Mouse (Mus musculus) brown adipose tissue, adult 24 weeks (tissue): ENCODE results near the gene Npy4r. TPM values are rescaled to one million over a fixed set of nuclear protein-coding genes. Genes with fewer than 3 reads are reported as not detected.

Experiments used
- H3K27ac ChIP-seq: fragments of 200-500 bp; replicated peaks from 2 replicates; pipeline ENCODE4 v1.5.1; 2012; ENCODE audit warnings: low read depth, mild to moderate bottlenecking, low read length
- H3K4me1 ChIP-seq: fragments of 200-500 bp; 2 replicates; pipeline ENCODE4 v1.6.1; 2012; ENCODE audit warnings: low read length, mixed read lengths; ENCODE audit not compliant: control insufficient read depth, insufficient read depth, insufficient read length
- H3K4me3 ChIP-seq: fragments of 200-500 bp; 2 replicates; pipeline ENCODE4 v1.5.1; 2012; ENCODE audit warnings: low read depth, mild to moderate bottlenecking, low read length, moderate library complexity; ENCODE audit not compliant: insufficient read depth
- polyA plus RNA-seq: library from polyadenylated mRNA; stranded (reverse); fragments of >200 nt; gene quantifications from 2 replicates; pipeline ENCODE4 v1.2.4, GENCODE M21; 2012; ENCODE audit not compliant: missing spikeins, insufficient read depth, insufficient read length

Npy4r gene
- polyA plus RNA-seq, 1 experiment, result not detected

DNA sequence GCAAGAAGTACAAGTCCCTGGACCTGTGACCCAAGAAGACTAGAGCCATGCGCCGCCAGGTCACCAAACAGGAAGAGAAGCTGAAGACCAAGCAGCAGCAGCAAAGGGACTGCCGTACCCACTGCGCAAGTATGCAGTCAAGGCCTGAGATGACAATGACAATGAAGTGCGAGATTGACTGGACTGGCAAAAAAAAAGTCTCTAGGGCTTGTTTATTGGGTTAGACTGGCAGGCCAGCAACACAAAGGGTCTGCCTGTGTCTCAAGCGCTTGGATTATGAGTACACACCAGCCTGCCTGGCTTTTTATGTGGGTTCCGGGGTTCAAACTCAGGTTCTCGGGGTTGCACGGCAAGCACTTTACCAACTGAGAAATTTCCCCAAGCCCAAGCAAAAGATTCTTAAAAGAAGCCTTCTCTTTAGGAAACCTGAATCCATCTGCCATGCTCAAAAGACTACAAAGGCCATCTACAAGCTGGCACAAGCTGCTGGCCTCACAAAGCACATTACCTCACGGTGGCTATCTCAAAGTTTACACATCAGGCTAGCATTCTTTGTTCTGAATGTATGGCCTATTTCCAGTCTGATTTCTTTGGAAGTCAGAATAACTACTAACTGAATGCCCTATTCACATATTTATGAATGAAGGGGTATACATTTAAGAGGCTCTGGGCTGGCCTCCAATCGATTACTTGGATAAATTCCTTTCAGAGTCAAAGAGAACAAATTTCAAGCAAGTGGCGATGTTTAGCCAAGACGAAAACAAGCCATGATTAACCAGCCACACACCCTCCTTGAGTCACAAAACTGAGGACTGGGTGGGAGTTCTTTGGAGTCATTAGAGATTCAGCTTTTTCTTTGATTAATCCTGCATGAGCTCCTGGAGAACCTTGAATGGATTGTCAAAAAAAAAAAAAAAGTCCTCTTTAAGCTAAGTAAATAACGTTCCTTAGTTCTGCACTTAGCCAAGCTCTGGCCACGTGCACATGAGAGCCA is 12.3 kb downstream of the Npy4r start:
- no peak overlapping the region for H3K4me3 ChIP-seq
- no peaks in the 10 kb centered on the region for H3K4me1 ChIP-seq
- H3K27ac ChIP-seq, result no peak overlapping the region

DNA sequence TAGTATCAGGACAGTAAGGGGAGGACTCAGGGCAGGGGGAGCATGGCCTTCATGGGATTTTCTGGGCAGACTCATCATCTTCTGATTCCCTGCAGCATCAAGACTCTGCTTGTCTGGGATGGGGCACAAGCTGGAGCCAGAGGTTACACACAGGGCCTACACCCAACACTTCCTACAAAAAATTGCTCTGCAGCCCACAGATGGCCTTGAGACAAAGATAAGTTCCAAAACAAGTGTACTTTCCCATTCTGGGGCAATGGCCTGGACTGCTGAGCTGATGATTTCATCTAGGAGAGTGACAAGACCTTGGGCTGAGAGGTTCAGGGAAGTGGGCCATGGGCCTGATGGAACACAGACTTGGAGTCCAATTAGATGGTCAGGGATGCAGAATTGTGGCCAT is 16.9 kb downstream of the Npy4r start:
- H3K4me1 ChIP-seq, result no peaks in the 10 kb centered on the region
- H3K4me3 ChIP-seq, result no peak overlapping the region
- H3K27ac ChIP-seq, result no peak overlapping the region

DNA sequence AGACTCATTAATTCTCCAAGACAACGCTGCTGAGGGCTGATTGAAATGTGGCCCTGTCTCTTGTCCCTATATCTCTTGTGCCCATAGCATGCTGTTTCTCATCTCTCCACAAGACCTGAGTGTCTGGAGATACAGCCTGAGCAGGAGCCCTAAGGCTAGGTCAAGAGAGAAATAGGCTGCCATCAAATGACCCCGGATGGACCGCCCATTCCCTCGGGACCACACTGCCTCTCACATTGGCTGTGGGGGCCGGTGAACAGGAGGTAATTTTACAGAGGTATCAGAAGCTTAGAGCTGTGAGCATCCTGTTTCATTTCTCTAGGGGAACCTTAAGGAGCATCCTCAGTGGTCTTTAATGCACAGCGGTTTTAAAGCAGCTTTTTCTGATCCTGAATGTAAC is 21.1 kb downstream of the Npy4r start:
- H3K4me3 ChIP-seq, result no peak overlapping the region
- H3K27ac ChIP-seq, result no peak overlapping the region

DNA sequence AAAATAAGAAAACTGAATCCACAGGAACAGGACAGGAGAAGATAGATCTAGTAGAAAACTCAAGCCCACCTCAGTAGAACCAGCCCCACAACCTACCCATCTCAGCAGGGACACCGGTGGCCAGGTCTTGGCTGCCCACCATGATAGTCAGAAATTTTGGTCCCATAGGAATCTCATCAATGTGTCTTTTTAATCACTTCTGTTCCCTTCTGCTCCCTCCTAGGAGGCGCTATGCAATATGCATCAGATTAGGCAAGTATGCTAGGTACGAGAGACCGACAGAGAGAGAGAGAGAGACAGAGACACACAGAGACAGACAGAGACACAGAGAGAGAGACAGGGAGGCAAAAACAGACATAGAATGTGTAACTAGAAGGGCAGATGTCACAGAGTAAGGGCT is 30.6 kb downstream of the Npy4r start:
- H3K4me3 ChIP-seq, result no peak overlapping the region
- H3K4me1 ChIP-seq, result no peaks in the 10 kb centered on the region
- no peak overlapping the region for H3K27ac ChIP-seq

More for the DNA sequence above, 21.1 kb downstream of the Npy4r start:
- H3K4me1 ChIP-seq, result no peaks in the 10 kb centered on the region

DNA sequence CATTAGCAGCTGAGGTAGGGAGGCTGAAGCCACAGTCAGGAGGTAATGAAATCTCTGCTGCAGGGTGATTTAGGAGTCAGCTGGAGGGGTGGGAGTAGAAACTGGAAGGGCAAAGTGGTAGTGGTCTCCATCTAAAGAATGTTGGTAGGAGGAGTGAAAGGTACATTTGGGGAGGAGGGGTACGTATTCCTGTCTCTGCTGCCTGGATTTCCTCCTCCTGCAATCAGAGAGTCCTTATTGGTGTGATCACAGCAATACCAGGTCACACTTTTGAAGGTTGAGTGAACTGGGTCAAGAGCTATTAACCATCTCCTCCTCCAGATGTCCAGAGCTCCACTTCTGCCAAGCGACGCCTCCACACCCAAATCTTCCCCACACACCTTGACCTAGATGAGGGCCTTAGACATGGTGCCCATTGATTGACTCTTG is 31.4 kb downstream of the Npy4r start:
- Histone ChIP-seq H3K4me1 (no peaks in the 10 kb centered on the region), H3K27ac (no peak overlapping the region), H3K4me3 (no peak overlapping the region)

DNA sequence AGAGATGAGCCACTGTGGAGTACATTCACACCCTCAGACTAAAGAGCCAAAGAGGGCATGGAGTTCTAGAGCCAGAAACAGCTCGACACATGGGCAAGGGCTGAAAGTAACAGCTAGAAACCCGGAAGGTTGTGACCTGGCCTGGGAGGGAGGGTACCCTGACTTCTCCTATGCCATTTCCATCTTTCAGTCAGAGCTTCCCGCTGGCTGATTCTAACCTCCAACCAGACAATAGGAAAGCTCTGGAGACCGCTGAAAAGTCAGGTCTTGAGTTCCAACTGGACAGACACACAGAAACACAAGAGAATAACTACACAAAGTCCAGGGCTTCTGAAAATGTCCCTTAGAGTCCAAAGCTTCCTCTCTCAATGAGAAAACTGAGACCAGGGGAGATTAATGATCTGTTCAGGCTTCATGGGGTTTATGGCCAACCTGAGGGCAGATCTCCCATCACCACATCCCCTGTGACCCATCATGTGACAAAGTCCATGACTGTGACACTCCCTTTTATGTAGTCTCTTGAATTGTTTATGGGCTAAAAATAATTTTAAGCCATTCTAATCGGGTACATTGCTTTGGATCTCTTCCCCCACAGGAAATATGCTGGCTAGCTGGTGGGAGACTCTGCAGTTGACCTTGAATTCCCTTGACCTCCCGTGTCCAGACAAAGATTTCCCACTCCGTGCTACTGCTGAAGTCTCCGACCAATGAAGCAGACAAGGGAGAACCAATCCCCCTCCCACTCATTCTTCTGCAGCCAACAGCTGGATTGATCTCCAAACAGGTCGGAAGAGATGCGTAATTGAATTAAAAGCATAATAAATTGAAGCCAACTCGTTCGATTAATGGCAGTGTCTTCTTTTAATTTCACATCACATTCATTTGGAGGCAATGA is 32.0 kb downstream of the Npy4r start:
- Histone ChIP-seq H3K27ac (no peak overlapping the region), H3K4me3 (no peak overlapping the region), H3K4me1 (no peaks in the 10 kb centered on the region)

DNA sequence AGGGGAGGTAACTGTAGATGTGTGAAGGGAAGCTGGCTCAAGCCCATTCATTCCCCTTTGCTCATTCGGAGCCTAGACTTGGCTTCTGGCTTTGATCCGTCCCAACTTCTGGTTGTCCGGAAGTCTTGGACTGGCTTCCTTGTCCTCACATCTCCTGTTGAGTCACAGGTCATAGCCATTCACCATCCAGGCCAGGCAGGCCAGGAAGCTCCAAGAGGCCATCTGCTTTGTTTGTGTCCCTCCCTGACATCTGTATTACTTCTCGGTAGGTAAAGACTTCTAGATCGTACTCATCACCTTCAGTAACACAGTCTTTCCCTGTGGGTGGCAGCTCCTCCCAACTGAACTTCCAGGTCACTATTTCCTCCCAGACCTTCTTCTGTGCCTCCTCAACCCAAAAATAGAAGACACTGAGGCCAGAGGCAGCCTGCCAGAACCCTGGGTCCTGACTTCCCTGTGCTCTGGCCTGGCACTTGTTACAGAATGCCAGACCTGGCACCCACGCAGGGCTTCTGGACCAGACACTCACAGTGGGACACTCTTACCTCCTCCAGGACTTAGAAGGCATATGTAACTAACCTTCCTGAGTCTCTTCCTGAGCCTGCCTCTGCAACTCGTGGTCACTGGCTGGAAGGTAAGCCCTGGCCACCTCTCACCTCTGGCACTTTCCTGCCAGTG is 33.1 kb downstream of the Npy4r start:
- Histone ChIP-seq H3K4me3 (no peak overlapping the region), H3K4me1 (no peaks in the 10 kb centered on the region), H3K27ac (no peak overlapping the region)

DNA sequence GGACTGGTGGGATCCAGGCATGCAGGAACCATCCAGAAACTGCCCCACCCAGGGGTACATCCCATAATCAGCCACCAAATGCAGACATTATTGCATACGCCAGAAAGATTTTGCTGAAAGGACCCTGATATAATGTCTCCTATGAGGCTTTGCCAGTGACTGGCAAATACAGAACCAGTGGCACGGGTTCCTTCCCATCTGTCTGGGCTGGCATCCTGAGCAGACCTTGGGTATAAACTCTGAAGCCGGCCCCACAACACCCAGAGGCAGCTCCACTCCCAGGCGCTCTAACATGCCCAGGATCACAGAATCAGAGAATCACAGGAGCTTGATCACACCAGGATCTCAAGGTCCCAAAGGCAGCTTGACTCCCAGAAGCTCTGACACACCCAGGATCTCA is 38.0 kb downstream of the Npy4r start:
- H3K27ac ChIP-seq, result no peak overlapping the region
- no peaks in the 10 kb centered on the region for H3K4me1 ChIP-seq
- no peak overlapping the region for H3K4me3 ChIP-seq

DNA sequence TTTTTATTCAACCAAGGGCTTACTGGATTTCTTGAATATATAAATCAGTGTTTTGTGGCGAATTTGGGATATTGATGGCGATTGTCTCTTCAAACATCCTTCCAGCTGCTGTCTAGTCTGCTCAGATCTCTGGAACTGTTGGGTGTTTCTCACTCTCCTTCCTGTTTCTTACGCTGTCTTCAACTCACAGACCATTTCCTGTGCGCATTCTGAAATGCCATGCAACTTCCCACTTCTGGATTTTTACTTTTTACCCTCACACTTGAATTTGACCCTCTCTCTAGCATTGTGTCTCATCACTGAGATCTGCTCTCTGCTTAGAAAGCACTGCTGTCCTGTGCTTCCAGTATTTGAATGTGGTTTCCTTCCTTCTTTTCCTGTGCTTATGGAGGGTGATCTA is 44.7 kb downstream of the Npy4r start:
- Histone ChIP-seq H3K27ac (no peak overlapping the region), H3K4me1 (no peaks in the 10 kb centered on the region), H3K4me3 (no peak overlapping the region)

DNA sequence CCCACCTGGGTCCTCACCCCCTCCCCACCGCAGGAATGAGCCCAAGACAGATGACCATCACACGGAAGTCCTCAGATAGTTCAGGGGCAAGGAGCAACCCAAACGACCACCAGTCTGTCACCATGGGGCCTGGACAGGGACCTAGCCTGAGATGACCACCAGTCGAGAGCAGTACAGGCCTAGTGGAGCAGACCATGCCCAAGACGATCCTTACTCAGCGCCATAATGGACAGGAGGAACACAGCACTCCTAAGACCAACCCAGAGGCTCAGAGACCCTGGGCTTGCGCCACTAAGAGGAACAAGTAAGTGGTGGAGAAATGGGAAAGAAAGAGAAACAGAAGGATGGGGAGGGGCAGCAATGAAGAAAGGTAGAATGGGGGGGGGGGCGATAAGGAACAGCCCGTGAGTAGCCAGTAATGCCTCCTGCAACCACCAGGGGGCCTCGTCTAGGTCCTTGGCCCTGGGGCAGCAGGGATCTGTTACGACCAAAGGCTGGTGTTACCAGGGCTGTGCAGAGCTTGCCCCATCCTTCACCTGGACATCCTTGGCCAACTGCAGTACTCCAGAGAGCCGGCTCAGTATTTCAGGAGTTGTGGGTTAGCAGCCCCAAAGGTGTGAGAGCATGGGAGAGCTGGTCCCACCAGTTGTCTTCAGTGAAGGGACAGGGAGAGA is 45.8 kb downstream of the Npy4r start:
- Histone ChIP-seq H3K4me3 (no peak overlapping the region), H3K27ac (no peak overlapping the region), H3K4me1 (no peaks in the 10 kb centered on the region)

DNA sequence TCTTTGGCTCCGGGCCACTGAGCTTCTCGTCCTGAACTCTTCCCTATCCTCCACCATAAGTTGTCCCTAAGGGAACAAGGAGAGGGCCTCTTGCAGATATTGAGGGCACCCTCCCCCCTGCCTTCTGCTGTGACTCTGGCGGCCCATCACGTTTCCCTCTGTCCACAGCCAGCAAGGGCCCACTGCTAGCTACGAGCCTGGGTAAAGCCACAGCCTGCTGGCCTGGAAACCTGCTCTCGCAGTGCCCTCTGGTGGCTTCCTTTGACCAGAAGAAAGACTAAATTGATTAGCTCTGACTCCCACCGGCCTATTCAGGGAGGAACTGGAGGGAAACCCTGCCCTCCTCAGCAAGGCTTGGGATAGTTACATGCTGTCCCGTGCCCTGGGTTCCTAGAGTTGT is 47.4 kb downstream of the Npy4r start:
- Histone ChIP-seq H3K4me3 (no peak overlapping the region), H3K27ac (no peak overlapping the region)

DNA sequence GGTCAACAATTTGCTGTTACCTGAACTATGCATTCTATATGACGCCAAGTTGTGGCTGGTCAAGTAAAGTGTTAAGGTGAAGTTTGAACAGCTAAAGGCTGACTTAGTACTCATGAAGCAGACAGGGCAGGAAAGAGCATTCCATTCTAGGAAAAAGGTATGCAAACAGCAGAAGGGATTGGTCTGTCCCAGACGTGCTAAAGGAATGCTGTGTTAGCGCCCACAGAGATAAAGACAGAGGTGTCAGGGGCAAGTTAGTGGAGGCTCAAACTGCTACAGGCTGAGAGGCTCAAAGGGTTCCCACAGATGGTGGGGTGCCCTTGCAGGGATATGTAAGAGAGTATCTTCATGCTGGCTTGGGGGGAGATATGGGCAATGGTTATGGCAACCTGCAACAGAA is 48.4 kb downstream of the Npy4r start:
- Histone ChIP-seq H3K27ac (no peak overlapping the region), H3K4me1 (no peaks in the 10 kb centered on the region), H3K4me3 (no peak overlapping the region)

More for the DNA sequence above, 47.4 kb downstream of the Npy4r start:
- H3K4me1 ChIP-seq, result no peaks in the 10 kb centered on the region

DNA sequence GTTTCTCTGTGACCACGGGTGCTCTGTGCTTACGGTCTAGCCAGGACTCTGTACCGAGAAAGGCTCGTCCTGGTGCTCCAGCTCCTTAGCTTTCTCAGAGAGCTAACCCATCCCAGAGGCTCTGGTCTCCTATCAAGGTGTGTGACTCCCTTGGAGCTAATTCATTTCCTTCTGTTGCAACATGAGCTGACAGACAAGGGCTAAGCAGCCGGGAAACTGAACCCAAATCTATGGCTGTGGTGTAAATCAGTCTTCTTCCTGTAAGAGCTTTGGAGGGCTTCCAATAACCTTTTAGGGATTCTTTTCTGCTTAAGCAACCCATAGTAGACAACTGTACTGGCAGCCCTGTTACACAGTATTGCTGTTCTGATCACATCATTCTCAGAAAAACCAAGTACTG is 49.7 kb downstream of the Npy4r start, which contains the start of gene A630023A22Rik:
Gene A630023A22Rik (minus strand): TSS at position 154 of the 400 bp plus-strand sequence.
- Histone ChIP-seq H3K27ac (no peak within 1 kb of the TSS), H3K4me3 (no peak within 1 kb of the TSS), H3K4me1 (no peaks in the 10 kb centered on the region)

DNA sequence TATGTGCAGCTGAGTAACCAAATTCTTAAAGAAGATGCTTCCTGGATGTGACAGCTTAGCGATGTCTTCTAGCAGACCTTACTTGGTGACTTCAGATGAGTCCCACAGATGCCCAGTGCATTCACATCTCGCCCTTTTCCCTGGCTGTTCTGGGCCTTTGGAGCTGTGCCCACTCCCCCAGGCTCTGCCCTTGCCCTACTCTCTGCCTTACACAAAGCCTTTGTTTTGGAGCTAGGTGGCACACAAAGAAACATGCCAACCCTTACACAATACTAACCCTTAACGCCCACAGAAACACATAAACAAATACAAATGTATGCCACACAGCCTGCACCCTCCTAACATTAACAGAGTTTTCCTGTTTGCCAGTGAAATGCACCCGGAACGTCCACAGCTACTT is 56.1 kb downstream of the Npy4r start:
- Histone ChIP-seq H3K4me1 (no peaks in the 10 kb centered on the region), H3K4me3 (no peak overlapping the region), H3K27ac (no peak overlapping the region)
